Mouse (Mus musculus): ENCODE data around the gene Clip3. TPM values are rescaled to one million over a fixed set of nuclear protein-coding genes. Genes with fewer than 3 reads are reported as not detected.

Clip3 gene
- polyA plus RNA-seq, 1 experiment from 2014 or later, result 89.7 TPM

- peak; percentile 90 for ATAC-seq (ENCODE audit: low FRiP score)
- WGBS, result under 1% methylated on average over 20 of the region's 20 CpGs
- no peaks in the 10 kb centered on the region for H3K27me3 ChIP-seq (replicated peaks)
- peak overlapping the region; percentile 97 for H3K27ac ChIP-seq (replicated peaks)
- peaks cover 16% of the 10 kb centered on the region for H3K4me1 ChIP-seq
- no peaks in the 10 kb centered on the region for H3K9me3 ChIP-seq (replicated peaks)
- no peaks in the 10 kb centered on the region for H3K36me3 ChIP-seq
- H3K4me3 ChIP-seq (replicated peaks), result peak overlapping the region; percentile 75
- peak overlapping the region; percentile 98 for H3K4me2 ChIP-seq
- H3K9ac ChIP-seq (replicated peaks), result peak overlapping the region; percentile 68
Measured at GRCm38 (mm10) chr7:30280670-30281138, 10.8 kb upstream of the Clip3 start.

- no peaks in the 10 kb centered on the region for H3K9me3 ChIP-seq (replicated peaks)
Measured at GRCm38 (mm10) chr7:30281522-30281921, 10.0 kb upstream of the Clip3 start.

GRCm38 (mm10) chr7:30282740-30283139, 8.8 kb upstream of the Clip3 start:
- ATAC-seq (ENCODE audit: low FRiP score), result no peak
- H3K27ac ChIP-seq (replicated peaks), result no peak overlapping the region
- WGBS, result 87% methylated on average over 7 of the region's 7 CpGs
- no peaks in the 10 kb centered on the region for H3K27me3 ChIP-seq (replicated peaks)
- H3K36me3 ChIP-seq, result no peaks in the 10 kb centered on the region
- H3K4me3 ChIP-seq (replicated peaks), result no peak overlapping the region
- no peak overlapping the region for H3K4me2 ChIP-seq
- H3K9me3 ChIP-seq (replicated peaks), result no peaks in the 10 kb centered on the region
- H3K9ac ChIP-seq (replicated peaks), result no peak overlapping the region
- peaks cover 16% of the 10 kb centered on the region for H3K4me1 ChIP-seq

More at GRCm38 (mm10) chr7:30281522-30281921, 10.0 kb upstream of the Clip3 start:
- H3K4me3 ChIP-seq (replicated peaks), result 0 out of 2 replicates have a peak overlapping the region, but pooled peaks have one; percentile 75
- peak overlapping the region; percentile 98 for H3K4me2 ChIP-seq
- peak overlapping the region; percentile 97 for H3K27ac ChIP-seq (replicated peaks)
- no peak for ATAC-seq (ENCODE audit: low FRiP score)
- H3K9ac ChIP-seq (replicated peaks), result no peak overlapping the region
- H3K27me3 ChIP-seq (replicated peaks), result no peaks in the 10 kb centered on the region
- no peaks in the 10 kb centered on the region for H3K36me3 ChIP-seq
- H3K4me1 ChIP-seq, result peaks cover 16% of the 10 kb centered on the region
- WGBS, result 82% methylated on average over 4 of the region's 4 CpGs

GRCm38 (mm10) chr7:30286701-30287410, 4.7 kb upstream of the Clip3 start:
- Histone ChIP-seq H3K4me2 (no peak overlapping the region), H3K27me3 (replicated peaks) (no peaks in the 10 kb centered on the region), H3K27ac (replicated peaks) (no peak overlapping the region), H3K9ac (replicated peaks) (no peak overlapping the region), H3K9me3 (replicated peaks) (no peaks in the 10 kb centered on the region), H3K36me3 (no peaks in the 10 kb centered on the region), H3K4me1 (peaks cover 12% of the 10 kb centered on the region), H3K4me3 (replicated peaks) (no peak overlapping the region)
- WGBS, result 63% methylated on average over 8 of the region's 8 CpGs
- ATAC-seq (ENCODE audit: low FRiP score), result no peak

GRCm38 (mm10) chr7:30288046-30288445, 3.5 kb upstream of the Clip3 start:
- peaks cover 22% of the 10 kb centered on the region for H3K4me1 ChIP-seq
- no peak overlapping the region for H3K27ac ChIP-seq (replicated peaks)
- no peak overlapping the region for H3K9ac ChIP-seq (replicated peaks)
- ATAC-seq (ENCODE audit: low FRiP score), result no peak
- no peak overlapping the region for H3K4me3 ChIP-seq (replicated peaks)
- no peaks in the 10 kb centered on the region for H3K9me3 ChIP-seq (replicated peaks)
- H3K4me2 ChIP-seq, result no peak overlapping the region
- no peaks in the 10 kb centered on the region for H3K27me3 ChIP-seq (replicated peaks)
- no peaks in the 10 kb centered on the region for H3K36me3 ChIP-seq
- 68% methylated on average over 6 of the region's 6 CpGs for WGBS

- ATAC-seq (ENCODE audit: low FRiP score), result no peak
Measured at GRCm38 (mm10) chr7:30289071-30289713, 2.3 kb upstream of the Clip3 start.

GRCm38 (mm10) chr7:30289714-30290399, 1.7 kb upstream of the Clip3 start:
- no peak for ATAC-seq (ENCODE audit: low FRiP score)
- H3K27me3 ChIP-seq (replicated peaks), result no peaks in the 10 kb centered on the region
- 60% methylated on average over 10 of the region's 10 CpGs for WGBS

More at GRCm38 (mm10) chr7:30289071-30289713, 2.3 kb upstream of the Clip3 start:
- Histone ChIP-seq H3K4me2 (no peak overlapping the region), H3K27me3 (replicated peaks) (no peaks in the 10 kb centered on the region), H3K4me3 (replicated peaks) (no peak overlapping the region), H3K36me3 (peaks cover 9% of the 10 kb centered on the region), H3K27ac (replicated peaks) (no peak overlapping the region; the same call in 1 of the 2 replicates), H3K4me1 (peaks cover 31% of the 10 kb centered on the region), H3K9me3 (replicated peaks) (no peaks in the 10 kb centered on the region), H3K9ac (replicated peaks) (no peak overlapping the region)
- 67% methylated on average over 7 of the region's 7 CpGs for WGBS

GRCm38 (mm10) chr7:30293795-30294194, 2.3 kb downstream of the Clip3 start:
- Histone ChIP-seq H3K9me3 (replicated peaks) (no peaks in the 10 kb centered on the region), H3K9ac (replicated peaks) (0 out of 2 replicates have a peak overlapping the region, but pooled peaks have one; percentile 10), H3K4me1 (peaks cover 41% of the 10 kb centered on the region), H3K27ac (replicated peaks) (no peak overlapping the region), H3K27me3 (replicated peaks) (no peaks in the 10 kb centered on the region), H3K4me2 (no peak overlapping the region; the same call in 1 of the 2 replicates), H3K36me3 (peaks cover 53% of the 10 kb centered on the region), H3K4me3 (replicated peaks) (no peak overlapping the region)
- ATAC-seq (ENCODE audit: low FRiP score), result no peak
- WGBS, result 84% methylated on average over 13 of the region's 13 CpGs

More at GRCm38 (mm10) chr7:30289714-30290399, 1.7 kb upstream of the Clip3 start:
- H3K4me3 ChIP-seq (replicated peaks), result no peak overlapping the region
- peaks cover 38% of the 10 kb centered on the region for H3K4me1 ChIP-seq
- peaks cover 15% of the 10 kb centered on the region for H3K36me3 ChIP-seq
- no peak overlapping the region for H3K4me2 ChIP-seq
- no peak overlapping the region for H3K9ac ChIP-seq (replicated peaks)
- no peaks in the 10 kb centered on the region for H3K9me3 ChIP-seq (replicated peaks)
- no peak overlapping the region; the same call in 1 of the 2 replicates for H3K27ac ChIP-seq (replicated peaks)

- Histone ChIP-seq H3K9me3 (replicated peaks) (no peaks in the 10 kb centered on the region), H3K27me3 (replicated peaks) (no peaks in the 10 kb centered on the region), H3K9ac (replicated peaks) (0 out of 2 replicates have a peak overlapping the region, but pooled peaks have one; percentile 5), H3K4me3 (replicated peaks) (no peak overlapping the region), H3K27ac (replicated peaks) (no peak overlapping the region), H3K4me2 (no peak overlapping the region; the same call in 1 of the 2 replicates), H3K36me3 (peaks cover 58% of the 10 kb centered on the region), H3K4me1 (peaks cover 40% of the 10 kb centered on the region)
- ATAC-seq (ENCODE audit: low FRiP score), result no peak
- 91% methylated on average over 5 of the region's 5 CpGs for WGBS
Measured at GRCm38 (mm10) chr7:30294296-30294695, 2.8 kb downstream of the Clip3 start.

- Histone ChIP-seq H3K27ac (replicated peaks) (no peak overlapping the region), H3K4me3 (replicated peaks) (no peak overlapping the region), H3K27me3 (replicated peaks) (no peaks in the 10 kb centered on the region), H3K4me1 (peaks cover 37% of the 10 kb centered on the region), H3K4me2 (no peak overlapping the region), H3K36me3 (peaks cover 65% of the 10 kb centered on the region), H3K9ac (replicated peaks) (no peak overlapping the region), H3K9me3 (replicated peaks) (no peaks in the 10 kb centered on the region)
- WGBS, result 72% methylated on average over 10 of the region's 10 CpGs
- no peak for ATAC-seq (ENCODE audit: low FRiP score)
Measured at GRCm38 (mm10) chr7:30295103-30295502, 3.6 kb downstream of the Clip3 start.

GRCm38 (mm10) chr7:30296816-30297215, 5.3 kb downstream of the Clip3 start:
- 96% methylated on average over 15 of the region's 15 CpGs for WGBS
- Histone ChIP-seq H3K4me2 (no peak overlapping the region), H3K27me3 (replicated peaks) (no peaks in the 10 kb centered on the region), H3K9ac (replicated peaks) (no peak overlapping the region), H3K36me3 (peaks cover 79% of the 10 kb centered on the region), H3K4me1 (peaks cover 29% of the 10 kb centered on the region), H3K9me3 (replicated peaks) (no peaks in the 10 kb centered on the region), H3K27ac (replicated peaks) (no peak overlapping the region), H3K4me3 (replicated peaks) (no peak overlapping the region)
- no peak for ATAC-seq (ENCODE audit: low FRiP score)

Measured in neural tube, embryonic 15.5 days (tissue).